Mouse (Mus musculus): ENCODE results near the gene Tubg2. TPM values are rescaled to one million over a fixed set of nuclear protein-coding genes. Genes with fewer than 3 reads are reported as not detected.

The Tubg2 gene
- 3.1 and 4.3 TPM in 2 replicates for polyA plus RNA-seq (2015; fragmentation: Nextera tagmentation; extraction: Ambion mirVana)

GRCm38 (mm10) chr11:101155728-101156371, at the start of gene Tubg2:
TSS of gene Tubg2 (plus strand) at chr11:101155907.
- Histone ChIP-seq H3K4me2 (peak within 1 kb of the TSS; percentile 89), H3K27ac (replicated peaks) (peak within 1 kb of the TSS; percentile 64), H3K4me3 (peak within 1 kb of the TSS; percentile 55), H3K9me3 (no peaks in the 10 kb centered on the region), H3K4me1 (peaks cover 12% of the 10 kb centered on the region), H3K9ac (peak within 1 kb of the TSS; percentile 82), H3K36me3 (no peaks in the 10 kb centered on the region), H3K27me3 (replicated peaks) (peaks cover 13% of the 10 kb centered on the region; the same call in 1 of the 2 replicates)
- peak; percentile 67 for ATAC-seq (ENCODE audit: extremely low read depth, insufficient number of reproducible peaks, low FRiP score, low TSS enrichment)
- 2% methylated on average over 36 of the region's 36 CpGs for WGBS

GRCm38 (mm10) chr11:101109351-101109750, 46.4 kb upstream of the Tubg2 start:
- Histone ChIP-seq H3K27me3 (replicated peaks) (no peaks in the 10 kb centered on the region), H3K4me2 (no peak overlapping the region), H3K9ac (no peak overlapping the region), H3K9me3 (peaks cover 3% of the 10 kb centered on the region; the same call in 1 of the 2 replicates), H3K27ac (replicated peaks) (no peak overlapping the region), H3K36me3 (peaks cover 37% of the 10 kb centered on the region), H3K4me3 (no peak overlapping the region), H3K4me1 (peaks cover 9% of the 10 kb centered on the region)
- no peak for ATAC-seq (ENCODE audit: extremely low read depth, insufficient number of reproducible peaks, low FRiP score, low TSS enrichment)
- 89% methylated on average over 4 of the region's 4 CpGs for WGBS

- no peak overlapping the region for H3K9ac ChIP-seq
- 56% methylated on average over 5 of the region's 5 CpGs for WGBS
- H3K27ac ChIP-seq (replicated peaks) = no peak overlapping the region
- peaks cover 23% of the 10 kb centered on the region for H3K36me3 ChIP-seq
- H3K27me3 ChIP-seq (replicated peaks) = no peaks in the 10 kb centered on the region
- no peak overlapping the region for H3K4me2 ChIP-seq
- H3K9me3 ChIP-seq = peaks cover 3% of the 10 kb centered on the region; the same call in 1 of the 2 replicates
- no peak for ATAC-seq (ENCODE audit: extremely low read depth, insufficient number of reproducible peaks, low FRiP score, low TSS enrichment)
- H3K4me3 ChIP-seq = no peak overlapping the region
- peaks cover 17% of the 10 kb centered on the region for H3K4me1 ChIP-seq
These were observed 45.0 kb upstream of the Tubg2 start for GRCm38 (mm10) chr11:101110708-101111107.

GRCm38 (mm10) chr11:101111178-101111577, 44.5 kb upstream of the Tubg2 start:
- no peak overlapping the region for H3K4me2 ChIP-seq
- no peak overlapping the region for H3K4me3 ChIP-seq
- peaks cover 20% of the 10 kb centered on the region for H3K36me3 ChIP-seq
- peaks cover 3% of the 10 kb centered on the region; the same call in 1 of the 2 replicates for H3K9me3 ChIP-seq
- no peak for ATAC-seq (ENCODE audit: extremely low read depth, insufficient number of reproducible peaks, low FRiP score, low TSS enrichment)
- 87% methylated on average over 4 of the region's 4 CpGs for WGBS
- no peak overlapping the region for H3K9ac ChIP-seq
- no peaks in the 10 kb centered on the region for H3K27me3 ChIP-seq (replicated peaks)
- no peak overlapping the region for H3K27ac ChIP-seq (replicated peaks)
- peaks cover 22% of the 10 kb centered on the region for H3K4me1 ChIP-seq

GRCm38 (mm10) chr11:101112186-101112585, 43.5 kb upstream of the Tubg2 start:
- no peak overlapping the region for H3K4me3 ChIP-seq
- WGBS = 92% methylated on average over 3 of the region's 3 CpGs
- no peak overlapping the region for H3K27ac ChIP-seq (replicated peaks)
- no peak overlapping the region for H3K9ac ChIP-seq
- H3K4me1 ChIP-seq = peaks cover 26% of the 10 kb centered on the region
- no peak for ATAC-seq (ENCODE audit: extremely low read depth, insufficient number of reproducible peaks, low FRiP score, low TSS enrichment)
- no peaks in the 10 kb centered on the region for H3K27me3 ChIP-seq (replicated peaks)
- peaks cover 3% of the 10 kb centered on the region; the same call in 1 of the 2 replicates for H3K9me3 ChIP-seq
- H3K36me3 ChIP-seq = peaks cover 27% of the 10 kb centered on the region
- no peak overlapping the region for H3K4me2 ChIP-seq

- H3K9me3 ChIP-seq = peaks cover 3% of the 10 kb centered on the region; the same call in 1 of the 2 replicates
- H3K27ac ChIP-seq (replicated peaks) = 0 out of 2 replicates have a peak overlapping the region, but pooled peaks have one; percentile 1
- peaks cover 45% of the 10 kb centered on the region for H3K4me1 ChIP-seq
- ATAC-seq (ENCODE audit: extremely low read depth, insufficient number of reproducible peaks, low FRiP score, low TSS enrichment) = no peak
- peaks cover 24% of the 10 kb centered on the region for H3K36me3 ChIP-seq
- no peak overlapping the region for H3K4me2 ChIP-seq
- no peak overlapping the region for H3K4me3 ChIP-seq
- H3K27me3 ChIP-seq (replicated peaks) = no peaks in the 10 kb centered on the region
- WGBS = 70% methylated on average over 2 of the region's 2 CpGs
- peak overlapping the region; percentile 65 for H3K9ac ChIP-seq
These were observed 40.1 kb upstream of the Tubg2 start for GRCm38 (mm10) chr11:101115564-101115963.

GRCm38 (mm10) chr11:101118105-101118504, 37.6 kb upstream of the Tubg2 start:
- Histone ChIP-seq H3K27me3 (replicated peaks) (no peaks in the 10 kb centered on the region), H3K4me3 (peak overlapping the region; percentile 81), H3K4me1 (peaks cover 50% of the 10 kb centered on the region), H3K36me3 (peaks cover 32% of the 10 kb centered on the region), H3K9ac (peak overlapping the region; percentile 91), H3K27ac (replicated peaks) (0 out of 2 replicates have a peak overlapping the region, but pooled peaks have one; percentile 8), H3K9me3 (peaks cover under 1% of the 10 kb centered on the region; the same call in 1 of the 2 replicates), H3K4me2 (peak overlapping the region; percentile 99)
- 28% methylated on average over 4 of the region's 4 CpGs for WGBS
- no peak for ATAC-seq (ENCODE audit: extremely low read depth, insufficient number of reproducible peaks, low FRiP score, low TSS enrichment)

GRCm38 (mm10) chr11:101119131-101119760, 36.5 kb upstream of the Tubg2 start:
- peak; percentile 73 for ATAC-seq (ENCODE audit: extremely low read depth, insufficient number of reproducible peaks, low FRiP score, low TSS enrichment)
- no peaks in the 10 kb centered on the region for H3K27me3 ChIP-seq (replicated peaks)
- H3K27ac ChIP-seq (replicated peaks) = peak overlapping the region; percentile 94
- peaks cover 35% of the 10 kb centered on the region for H3K36me3 ChIP-seq
- H3K4me1 ChIP-seq = peaks cover 50% of the 10 kb centered on the region
- under 1% methylated on average over 36 of the region's 39 CpGs for WGBS
- no peaks in the 10 kb centered on the region for H3K9me3 ChIP-seq
- peak overlapping the region; percentile 81 for H3K4me3 ChIP-seq
- H3K4me2 ChIP-seq = peak overlapping the region; percentile 99
- H3K9ac ChIP-seq = peak overlapping the region; percentile 91

GRCm38 (mm10) chr11:101119761-101120544, 35.8 kb upstream of the Tubg2 start, which contains the start of the genes Retreg3 and Tubg1:
TSS of gene Retreg3 (minus strand) at chr11:101119893.
TSS of gene Tubg1 (plus strand) at chr11:101119938.
- ATAC-seq (ENCODE audit: extremely low read depth, insufficient number of reproducible peaks, low FRiP score, low TSS enrichment) = peak; percentile 95
- peak within 1 kb of the TSS; percentile 94 for H3K27ac ChIP-seq (replicated peaks)
- H3K9ac ChIP-seq = peak within 1 kb of the TSS; percentile 93
- H3K4me2 ChIP-seq = peak within 1 kb of the TSS; percentile 99
- peaks cover 41% of the 10 kb centered on the region for H3K36me3 ChIP-seq
- peak within 1 kb of the TSS; percentile 81 for H3K4me3 ChIP-seq
- under 1% methylated on average over 61 of the region's 61 CpGs for WGBS
- no peaks in the 10 kb centered on the region for H3K9me3 ChIP-seq
- no peaks in the 10 kb centered on the region for H3K27me3 ChIP-seq (replicated peaks)
- peaks cover 49% of the 10 kb centered on the region for H3K4me1 ChIP-seq

GRCm38 (mm10) chr11:101120545-101121188, 35.0 kb upstream of the Tubg2 start:
- no peak for ATAC-seq (ENCODE audit: extremely low read depth, insufficient number of reproducible peaks, low FRiP score, low TSS enrichment)
- peak overlapping the region; percentile 93 for H3K9ac ChIP-seq
- H3K27me3 ChIP-seq (replicated peaks) = no peaks in the 10 kb centered on the region
- H3K4me1 ChIP-seq = peaks cover 43% of the 10 kb centered on the region
- WGBS = 19% methylated on average over 19 of the region's 19 CpGs
- peak overlapping the region; percentile 94 for H3K27ac ChIP-seq (replicated peaks)
- H3K4me3 ChIP-seq = peak overlapping the region; percentile 81
- H3K9me3 ChIP-seq = no peaks in the 10 kb centered on the region
- peaks cover 48% of the 10 kb centered on the region for H3K36me3 ChIP-seq
- H3K4me2 ChIP-seq = peak overlapping the region; percentile 99
